Mouse (Mus musculus) CH12F3 (cell line): Measurements from ENCODE around the gene Skap1.
"Not testable (repeated sequence)": the region's sequence is repeated elsewhere in the genome, so short reads cannot be mapped to it uniquely, and the experiment has no call there.

Source experiments
- in situ Hi-C: fragments of 300-500 bp; cut with MboI; formaldehyde crosslinking; loops from 2 replicates; pipeline ENCODE4 v1.14.3; 2020; ENCODE audit warnings: low sequenced_read_pairs

Skap1 gene

GRCm38 (mm10) chr11:96774536-96774935, 310.1 kb downstream of the Skap1 start:
- in situ Hi-C loops, result no loop called here

DNA sequence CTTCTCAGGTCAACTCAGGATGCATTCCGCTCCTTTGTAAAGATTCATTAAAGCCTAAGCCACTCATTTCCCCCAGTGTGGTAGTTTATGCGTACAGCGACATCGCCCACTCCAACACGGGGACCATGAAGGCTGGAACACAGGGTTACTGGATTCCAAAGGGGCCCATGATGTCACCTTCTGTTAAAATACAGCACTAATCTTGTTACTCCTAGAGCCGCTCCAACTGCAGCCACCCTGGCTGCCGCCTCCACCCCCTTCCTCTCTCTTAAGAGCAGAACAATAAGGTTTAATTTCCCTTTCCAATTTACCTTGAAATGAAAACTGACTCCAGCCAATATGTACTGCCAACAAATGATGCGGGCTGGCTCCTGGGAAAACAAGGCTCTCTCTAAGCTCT, 310.7 kb downstream of the Skap1 start:
- in situ Hi-C loops, result no loop called here

DNA sequence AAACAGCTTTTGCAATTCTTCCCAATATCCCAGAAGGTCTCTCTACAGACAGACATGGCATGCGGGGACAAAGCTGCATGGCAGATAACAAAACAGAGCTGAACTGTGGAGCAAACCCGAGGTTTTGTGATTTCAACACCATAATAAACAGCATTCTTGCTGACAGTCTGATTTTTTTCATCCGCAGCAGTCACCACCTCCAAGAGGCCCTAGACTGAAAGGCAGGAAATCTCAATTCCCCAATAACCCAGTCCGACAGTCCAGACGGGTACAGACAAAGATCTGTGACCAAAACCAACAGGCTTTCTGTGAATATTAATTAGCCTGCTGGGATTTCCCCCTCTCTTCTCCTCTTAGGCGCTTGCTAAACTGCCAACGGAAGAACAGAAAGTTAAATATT, 311.3 kb downstream of the Skap1 start:
- in situ Hi-C loops, result no loop called here

GRCm38 (mm10) chr11:96776068-96776467, 311.7 kb downstream of the Skap1 start:
- in situ Hi-C loops, result no loop called here

DNA sequence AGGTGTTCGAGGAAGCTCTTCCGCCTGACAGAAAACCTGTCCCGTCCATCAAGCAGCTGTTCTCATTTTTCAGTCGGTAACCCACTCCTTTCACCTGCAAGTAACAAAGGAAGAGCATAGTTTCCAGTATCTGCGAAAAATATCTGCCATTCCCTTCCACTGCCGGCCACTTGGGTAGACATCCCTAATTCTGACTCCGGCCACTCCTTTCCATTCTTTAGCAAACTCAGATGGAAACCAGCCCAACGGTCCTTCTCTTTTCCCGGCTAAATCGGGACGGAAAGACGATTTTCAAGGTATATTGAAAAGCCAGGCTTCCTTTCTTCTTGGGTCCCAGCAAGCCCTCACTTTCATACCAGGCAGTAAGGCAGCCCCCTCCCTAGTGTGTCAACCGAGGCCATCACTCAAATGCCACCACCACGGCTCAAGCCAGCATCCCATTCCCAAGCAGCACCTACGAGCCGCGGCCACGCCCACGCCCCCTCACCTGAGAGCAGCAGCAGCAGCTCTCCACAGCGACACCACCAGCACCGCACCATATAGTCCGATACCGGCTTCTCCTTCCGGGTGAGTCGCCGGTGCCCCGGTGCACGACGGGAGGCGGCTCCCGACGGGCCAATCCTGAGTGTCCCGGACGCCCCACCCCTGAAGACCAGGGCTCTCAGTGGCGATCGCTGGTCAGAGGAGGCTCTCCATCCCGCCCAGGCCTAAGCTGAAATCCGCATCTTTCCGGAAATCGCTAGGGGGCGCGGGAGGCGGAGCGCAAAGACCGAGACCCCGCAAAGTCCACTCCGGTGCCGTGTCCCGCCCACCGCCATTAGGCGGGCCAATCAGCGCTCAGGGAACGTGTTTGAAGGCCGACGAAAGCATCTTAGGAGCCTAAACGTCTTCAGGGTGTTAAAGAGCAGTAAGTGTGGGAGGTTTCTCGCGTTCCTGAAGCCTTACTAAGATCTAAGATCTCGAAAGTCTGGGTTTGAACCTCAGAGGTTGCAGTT, 312.9 kb downstream of the Skap1 start, which contains the start of gene Snx11:
Snx11 (minus strand) TSS at position 592 of the 995 bp plus-strand sequence.
- in situ Hi-C loops, result no loop called here

DNA sequence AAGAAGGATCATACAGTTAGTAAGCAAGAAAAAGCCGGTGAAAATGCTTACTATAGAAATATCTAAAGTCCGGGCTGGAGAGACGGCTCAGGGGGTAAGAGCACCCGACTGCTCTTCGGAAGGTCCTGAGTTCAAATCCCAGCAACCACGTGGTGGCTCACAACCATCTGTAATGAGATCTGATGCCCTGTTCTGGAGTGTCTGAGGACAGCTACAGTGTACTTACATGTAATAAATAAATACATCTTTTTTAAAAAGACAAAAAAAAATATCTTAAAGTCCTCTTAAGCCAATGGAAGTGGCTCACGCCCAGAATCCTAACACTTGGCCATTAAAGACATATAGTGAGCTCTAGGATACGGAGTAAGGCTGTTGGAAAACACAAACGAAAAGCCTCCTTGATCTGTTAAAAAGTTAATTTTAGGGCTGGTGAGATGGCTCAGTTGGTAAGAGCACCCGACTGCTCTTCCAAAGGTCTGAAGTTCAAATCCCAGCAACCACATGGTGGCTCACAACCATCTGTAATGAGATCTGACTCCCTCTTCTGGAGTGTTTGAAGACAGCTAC, 313.8 kb downstream of the Skap1 start:
- in situ Hi-C loops, result not testable (repeated sequence)

DNA sequence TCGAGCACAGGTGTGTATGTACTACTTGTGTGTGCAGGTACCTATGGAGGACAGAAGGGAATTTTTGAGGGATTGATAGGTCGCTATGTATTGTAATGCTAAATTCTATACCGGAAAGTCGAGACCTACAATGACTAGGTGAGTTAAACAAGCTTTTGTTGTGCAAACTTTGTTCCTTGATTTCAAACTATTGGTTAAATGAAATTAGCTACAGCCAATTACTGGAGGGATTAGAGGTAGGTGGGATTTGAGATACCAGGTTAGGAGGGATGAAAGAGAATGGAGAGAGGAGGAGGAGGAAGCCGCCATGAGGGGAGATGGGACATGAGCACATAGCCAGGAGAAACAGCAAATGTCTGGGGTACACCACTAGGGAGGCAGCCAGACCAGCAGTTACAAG, 315.9 kb downstream of the Skap1 start:
- in situ Hi-C loops, result no loop called here

GRCm38 (mm10) chr11:96781425-96781824, 317.0 kb downstream of the Skap1 start:
- in situ Hi-C loops, result no loop called here

DNA sequence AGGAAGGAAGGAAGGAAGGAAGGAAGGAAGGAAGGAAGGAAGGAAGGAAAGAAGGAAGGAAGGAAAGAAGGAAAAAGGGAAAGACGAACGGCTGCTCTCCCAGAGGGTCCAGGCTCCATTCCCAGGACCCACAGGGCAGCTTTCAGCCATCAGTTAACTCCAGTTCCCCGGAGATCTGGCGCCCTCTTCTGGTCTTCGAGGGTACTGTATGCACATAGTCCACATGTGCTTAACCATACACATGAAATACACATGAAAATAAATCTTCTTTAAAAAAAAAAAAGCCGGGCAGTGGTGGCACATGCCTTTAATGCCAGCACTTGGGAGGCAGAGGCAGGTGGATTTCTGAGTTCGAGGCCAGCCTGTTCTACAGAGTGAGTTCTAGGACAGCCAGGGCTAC, 320.5 kb downstream of the Skap1 start:
- in situ Hi-C loops, result not testable (repeated sequence)

DNA sequence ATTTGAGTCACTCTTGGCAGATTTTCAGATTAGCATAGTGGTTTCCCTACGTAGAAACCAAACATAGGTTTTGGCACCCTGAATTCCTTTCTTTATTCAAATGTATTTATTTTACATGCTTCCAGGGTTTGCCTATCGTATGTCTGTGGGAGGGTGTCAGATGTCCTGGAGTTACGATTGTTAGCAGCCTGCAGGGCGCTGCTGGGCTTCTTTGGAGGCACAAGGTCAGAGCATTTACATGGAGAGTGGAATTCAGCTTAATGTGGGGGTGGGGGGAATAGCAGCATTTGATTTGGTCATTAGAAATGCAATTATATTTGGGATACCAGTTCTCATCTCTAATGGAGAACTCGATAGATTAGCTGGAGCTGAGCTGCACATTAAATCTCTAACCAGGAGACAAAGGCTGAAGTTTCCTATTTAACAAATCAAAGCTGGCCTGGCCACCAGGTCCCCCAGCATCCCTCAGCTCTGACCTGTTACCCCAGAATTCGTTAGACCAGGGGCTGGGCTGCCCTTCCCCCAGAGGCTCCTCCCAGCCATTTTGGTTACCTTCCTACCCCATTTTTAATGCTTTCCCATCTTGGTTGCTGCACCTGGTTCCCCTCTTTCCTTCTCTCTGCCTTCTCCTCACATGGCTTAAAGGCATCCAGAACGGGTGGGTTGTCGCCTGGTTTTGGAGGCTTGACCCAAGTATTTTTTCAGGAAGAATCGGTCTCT, 322.5 kb downstream of the Skap1 start:
- in situ Hi-C loops, result no loop called here

DNA sequence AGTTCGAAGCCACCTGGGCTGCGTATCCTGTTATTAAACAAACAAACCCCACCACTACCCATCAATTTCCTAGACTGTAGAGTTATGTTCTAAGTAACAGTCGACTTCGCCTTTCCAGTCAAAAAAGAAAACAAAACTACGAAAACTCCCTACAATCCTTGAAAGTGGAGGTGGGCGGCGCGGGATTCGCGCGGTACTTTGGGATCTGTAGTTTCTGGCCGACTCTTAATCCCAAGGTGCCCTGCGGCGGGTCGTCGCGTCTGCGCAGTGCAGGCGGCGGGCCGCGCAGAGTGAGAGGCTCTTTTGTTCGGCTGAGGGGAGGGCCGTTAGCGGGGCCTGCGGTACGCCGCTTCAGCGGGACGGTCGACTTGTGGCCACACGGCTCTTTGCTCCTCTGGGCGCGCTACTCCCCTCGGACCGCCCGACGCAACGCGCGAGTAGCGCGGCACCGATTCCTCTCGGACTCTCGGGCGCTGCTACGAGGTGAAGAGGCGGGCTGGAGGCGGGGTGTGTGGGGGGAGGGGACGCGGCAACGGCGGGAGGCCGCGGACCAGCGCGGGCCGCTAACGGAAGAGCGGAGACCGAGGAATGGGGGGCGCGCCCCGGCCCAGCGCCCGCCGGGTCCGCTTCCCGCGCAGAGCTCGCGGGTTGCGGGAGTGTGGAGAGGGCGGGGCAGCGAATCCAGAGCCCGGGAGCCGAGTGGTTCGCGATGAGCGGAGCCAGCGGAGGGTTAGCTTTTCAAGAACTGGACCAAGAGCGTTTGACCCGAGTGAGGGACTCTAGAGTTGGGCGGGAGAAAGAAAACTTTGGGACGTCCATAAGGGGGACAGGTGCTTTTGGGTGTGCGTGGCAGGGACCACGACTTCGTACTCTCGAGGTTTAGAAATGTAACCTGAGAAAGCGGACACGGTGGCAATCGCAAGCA, 324.7 kb downstream of the Skap1 start, which contains the start of gene Cbx1:
Cbx1 (plus strand) TSS at position 257 of the 925 bp plus-strand sequence.
- in situ Hi-C loops, result no loop called here

- in situ Hi-C loops, result loop anchor here (10.0 kb wide), 1 partner anchor 65 kb away; no protein-coding TSS in a partner anchor
These were observed 325.6 kb downstream of the Skap1 start for GRCm38 (mm10) chr11:96789990-96790389.

DNA sequence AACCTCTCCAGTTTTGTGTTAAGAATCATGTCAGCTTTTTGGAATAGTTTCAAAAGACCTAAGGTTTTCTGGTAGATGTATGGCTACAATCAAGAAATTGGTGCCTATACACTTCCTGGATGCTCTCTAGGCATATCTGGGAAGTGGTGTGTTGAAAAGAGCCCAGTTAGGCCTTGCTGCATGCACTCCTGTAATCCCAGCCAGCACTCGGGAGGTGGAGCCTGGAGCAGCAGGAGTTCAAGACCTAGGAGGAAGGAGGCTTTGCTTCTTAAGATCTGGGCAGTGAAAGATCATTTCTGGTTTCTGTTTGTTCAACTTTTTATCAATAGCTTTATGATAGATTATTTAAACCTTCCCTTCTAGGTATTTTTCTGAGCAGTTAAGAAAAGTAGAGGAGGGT, 326.3 kb downstream of the Skap1 start:
- in situ Hi-C loops, result loop anchor here (10.0 kb wide), 1 partner anchor 64 kb away; no protein-coding TSS in a partner anchor

DNA sequence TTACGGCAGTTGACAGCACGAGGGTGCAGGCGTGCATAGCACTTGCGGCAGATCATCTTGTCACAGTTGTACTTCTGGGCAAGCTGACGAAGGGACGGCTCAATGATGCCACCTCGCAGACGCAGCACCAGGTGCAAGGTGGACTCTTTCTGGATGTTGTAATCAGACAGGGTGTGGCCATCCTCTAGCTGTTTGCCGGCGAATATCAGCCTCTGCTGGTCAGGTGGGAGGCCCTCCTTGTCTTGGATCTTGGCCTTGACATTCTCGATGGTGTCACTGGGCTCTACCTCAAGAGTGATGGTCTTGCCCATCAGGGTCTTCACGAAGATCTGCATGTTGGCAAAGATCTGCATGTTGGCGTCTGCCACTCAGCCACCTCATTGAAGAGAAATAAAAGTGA, 331.1 kb downstream of the Skap1 start:
- in situ Hi-C loops, result loop anchor here (10.0 kb wide), 1 partner anchor 59 kb away; no protein-coding TSS in a partner anchor

DNA sequence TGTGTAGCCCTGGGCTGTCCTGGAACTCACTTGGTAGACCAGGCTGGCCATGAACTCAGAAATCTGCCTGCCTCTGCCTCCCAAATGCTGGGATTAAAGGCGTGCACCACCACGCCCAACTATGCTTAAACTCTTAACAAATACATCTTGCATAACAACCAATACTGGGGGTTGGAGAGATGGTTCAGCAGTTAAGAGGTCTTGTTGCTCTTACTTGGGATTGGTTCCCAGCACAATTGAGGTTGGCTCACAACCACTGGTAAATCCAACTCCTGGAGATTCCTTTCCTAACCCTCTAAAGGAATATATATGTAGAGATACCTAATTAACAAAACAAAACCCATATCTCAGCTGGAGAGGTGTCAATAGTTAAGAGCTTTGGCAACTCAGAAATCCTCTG, 331.7 kb downstream of the Skap1 start:
- in situ Hi-C loops, result loop anchor here (10.0 kb wide), 1 partner anchor 59 kb away; no protein-coding TSS in a partner anchor

DNA sequence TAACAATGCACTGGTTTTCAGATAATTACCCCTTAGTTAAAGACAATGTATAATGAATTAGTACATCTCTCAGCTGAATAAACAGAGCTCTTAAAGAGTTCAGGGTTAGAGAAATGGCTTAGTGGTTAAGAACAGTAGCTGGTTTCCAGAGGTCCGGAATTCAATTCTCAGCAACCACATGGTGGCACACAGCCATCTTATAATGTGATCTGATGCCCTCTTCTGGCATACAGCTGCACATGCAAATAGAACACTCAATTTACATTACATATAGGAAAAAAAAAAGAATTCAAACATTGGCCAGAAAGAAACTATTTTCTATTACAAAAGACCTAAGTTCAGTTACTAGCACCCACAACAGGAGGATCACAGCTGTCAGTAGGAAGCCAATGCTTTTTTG, 332.2 kb downstream of the Skap1 start:
- in situ Hi-C loops, result loop anchor here (10.0 kb wide), 1 partner anchor 58 kb away; no protein-coding TSS in a partner anchor

DNA sequence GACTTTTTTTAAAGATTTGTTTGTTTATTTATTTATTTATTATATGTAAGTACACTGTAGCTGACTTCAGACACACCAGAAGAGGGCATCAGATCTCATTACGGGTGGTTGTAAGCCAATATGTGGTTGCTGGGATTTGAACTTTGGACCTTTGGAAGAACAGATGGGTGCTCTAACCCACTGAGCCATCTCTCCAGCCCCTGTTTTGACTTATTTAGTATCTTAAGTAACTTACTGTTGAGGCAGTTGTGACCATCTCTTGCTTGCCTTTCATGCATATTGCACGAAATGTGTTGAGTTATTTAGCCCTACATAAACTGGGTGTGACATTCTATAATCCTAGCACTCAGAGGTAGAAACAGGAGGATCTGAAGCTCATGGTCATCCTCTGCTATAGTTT, 335.1 kb downstream of the Skap1 start:
- in situ Hi-C loops, result loop anchor here (10.0 kb wide), 1 partner anchor 55 kb away; no protein-coding TSS in a partner anchor

- in situ Hi-C loops, result no loop called here
These were observed 341.2 kb downstream of the Skap1 start for GRCm38 (mm10) chr11:96805606-96806005.

- in situ Hi-C loops, result no loop called here
These were observed 343.7 kb downstream of the Skap1 start for GRCm38 (mm10) chr11:96808066-96808465.
